Mouse (Mus musculus) liver, embryonic 11.5 days (tissue): Measurements from ENCODE around the gene Borcs5. TPM values are rescaled to one million over a fixed set of nuclear protein-coding genes. Genes with fewer than 3 reads are reported as not detected.

Source experiments
- ATAC-seq: fragments of 200-750 bp; cut with Nextera tagmentation; replicated peaks from 2 replicates; pipeline ENCODE4 v1.8.0; 2017; ENCODE audit warnings: moderate number of reproducible peaks, mild to moderate bottlenecking, moderate TSS enrichment, moderate library complexity; ENCODE audit not compliant: low FRiP score
- DNase-seq: peaks from one replicate; pipeline ENCODE4 v3.0.0-alpha.2; 2017; ENCODE audit warnings: low spot score
- H3K27ac ChIP-seq: fragments of 300-500 bp; sonication (generic); 2 replicates; pipeline ENCODE4 v1.5.1; 2014; ENCODE audit warnings: mild to moderate bottlenecking, low read depth, low read length, control low read depth
- H3K27me3 ChIP-seq: fragments of 300-500 bp; sonication (generic); replicated peaks from 2 replicates; pipeline ENCODE4 v1.6.1; 2014; ENCODE audit warnings: low read length, mixed read lengths; ENCODE audit not compliant: control insufficient read depth, insufficient read depth
- H3K36me3 ChIP-seq: fragments of 300-500 bp; sonication (generic); 2 replicates; pipeline ENCODE4 v1.6.1; 2014; ENCODE audit warnings: mild to moderate bottlenecking, low read length, moderate library complexity, mixed read lengths; ENCODE audit not compliant: control insufficient read depth, insufficient read depth
- H3K4me1 ChIP-seq: fragments of 300-500 bp; sonication (generic); replicated peaks from 2 replicates; pipeline ENCODE4 v1.6.1; 2014; ENCODE audit warnings: low read length, mixed read lengths; ENCODE audit not compliant: control insufficient read depth, insufficient read depth
- H3K4me2 ChIP-seq: fragments of 300-500 bp; sonication (generic); 2 replicates; pipeline ENCODE4 v1.6.1; 2014; ENCODE audit warnings: mild to moderate bottlenecking, control low read depth, moderate library complexity
- H3K4me3 ChIP-seq: fragments of 300-500 bp; sonication (generic); 2 replicates; pipeline ENCODE4 v1.5.1; 2014; ENCODE audit warnings: low read depth, low read length, control low read depth
- H3K9ac ChIP-seq: fragments of 300-500 bp; sonication (generic); 2 replicates; pipeline ENCODE4 v1.6.1; 2014; ENCODE audit warnings: low read depth, low read length, control low read depth
- H3K9me3 ChIP-seq: fragments of 300-500 bp; sonication (generic); 2 replicates; pipeline ENCODE4 v1.6.1; 2016; ENCODE audit warnings: low read length, inconsistent platforms, mixed read lengths; ENCODE audit not compliant: control insufficient read depth
- WGBS: fragments of 180-500 bp; shearing (Covaris S2); extraction: QIAGEN DNeasy Blood & Tissue Kit; methylation state at CpG from one replicate; pipeline ENCODE4 v1.1.7; 2014; 5-methylcytosine and 5-hydroxymethylcytosine counted together
- polyA plus RNA-seq: library from polyadenylated mRNA; unstranded; fragments of >200 nt; fragmentation: Nextera tagmentation; extraction: Ambion mirVana; gene quantifications from 2 replicates; pipeline ENCODE4 v1.2.1, GENCODE M21; 2014

Gene Borcs5
- polyA plus RNA-seq, 1 experiment from 2014 or later, result 19.0 TPM

- Histone ChIP-seq H3K27me3 (peaks cover 7% of the 10 kb centered on the region), H3K4me3 (no peak overlapping the region), H3K36me3 (no peaks in the 10 kb centered on the region), H3K27ac (no peak overlapping the region), H3K4me2 (no peak overlapping the region), H3K9me3 (no peaks in the 10 kb centered on the region), H3K9ac (no peak overlapping the region), H3K4me1 (0 out of 2 replicates have a peak, but pooled peaks cover 2% of the 10 kb centered on the region)
- DNase-seq (no peak), ATAC-seq (no peak)
- WGBS, result 82% methylated on average over 8 of the region's 8 CpGs
Observed at GRCm38 (mm10) chr6:134633553-134633952, 5.8 kb upstream of the Borcs5 start.

- ATAC-seq (no peak), DNase-seq (no peak)
- Histone ChIP-seq H3K27me3 (peaks cover 7% of the 10 kb centered on the region), H3K4me3 (no peak overlapping the region), H3K9ac (no peak overlapping the region), H3K9me3 (no peaks in the 10 kb centered on the region), H3K36me3 (no peaks in the 10 kb centered on the region), H3K27ac (no peak overlapping the region), H3K4me2 (no peak overlapping the region), H3K4me1 (0 out of 2 replicates have a peak, but pooled peaks cover 2% of the 10 kb centered on the region)
- 51% methylated on average over 4 of the region's 4 CpGs for WGBS
Observed at GRCm38 (mm10) chr6:134636476-134636875, 2.8 kb upstream of the Borcs5 start.

GRCm38 (mm10) chr6:134639900-134640299 lies 590 bp downstream of the Borcs5 start:
- Histone ChIP-seq H3K4me2 (no peak overlapping the region), H3K27me3 (no peaks in the 10 kb centered on the region), H3K9me3 (no peaks in the 10 kb centered on the region), H3K27ac (no peak overlapping the region), H3K4me3 (no peak overlapping the region), H3K4me1 (peaks cover 6% of the 10 kb centered on the region), H3K9ac (no peak overlapping the region), H3K36me3 (no peaks in the 10 kb centered on the region)
- ATAC-seq, result no peak
- 83% methylated on average over 1 of the region's 1 CpGs for WGBS
- DNase-seq, result no peak

GRCm38 (mm10) chr6:134640485-134641475 lies 1.5 kb downstream of the Borcs5 start:
- Histone ChIP-seq H3K9ac (peak overlapping the region; percentile 93), H3K27me3 (no peaks in the 10 kb centered on the region), H3K4me2 (peak overlapping the region; percentile 78), H3K4me1 (peaks cover 6% of the 10 kb centered on the region), H3K9me3 (no peaks in the 10 kb centered on the region), H3K4me3 (peak overlapping the region; percentile 85), H3K27ac (peak overlapping the region; percentile 82), H3K36me3 (no peaks in the 10 kb centered on the region)
- DNase-seq, result peak; percentile 89
- WGBS, result 2% methylated on average over 65 of the region's 65 CpGs
- ATAC-seq, result peak; percentile 96

GRCm38 (mm10) chr6:134641738-134642446 lies 2.6 kb downstream of the Borcs5 start:
- ATAC-seq, result no peak
- no peak for DNase-seq
- Histone ChIP-seq H3K4me1 (peaks cover 6% of the 10 kb centered on the region), H3K4me3 (peak overlapping the region; percentile 85), H3K9ac (peak overlapping the region; percentile 93), H3K4me2 (peak overlapping the region; percentile 78), H3K27me3 (no peaks in the 10 kb centered on the region), H3K27ac (no peak overlapping the region; the same call in 1 of the 2 replicates), H3K9me3 (no peaks in the 10 kb centered on the region), H3K36me3 (no peaks in the 10 kb centered on the region)
- 61% methylated on average over 9 of the region's 9 CpGs for WGBS

GRCm38 (mm10) chr6:134643296-134643695 lies 4.0 kb downstream of the Borcs5 start:
- no peaks in the 10 kb centered on the region for H3K27me3 ChIP-seq
- no peak for ATAC-seq
- H3K4me2 ChIP-seq, result no peak overlapping the region
- no peaks in the 10 kb centered on the region for H3K36me3 ChIP-seq
- H3K27ac ChIP-seq, result no peak overlapping the region
- no peak for DNase-seq
- WGBS, result 83% methylated on average over 5 of the region's 5 CpGs
- H3K4me3 ChIP-seq, result no peak overlapping the region
- peaks cover 6% of the 10 kb centered on the region for H3K4me1 ChIP-seq
- no peak overlapping the region for H3K9ac ChIP-seq
- H3K9me3 ChIP-seq, result no peaks in the 10 kb centered on the region

- Histone ChIP-seq H3K4me2 (no peak overlapping the region), H3K27ac (no peak overlapping the region), H3K27me3 (no peaks in the 10 kb centered on the region), H3K9ac (no peak overlapping the region), H3K36me3 (no peaks in the 10 kb centered on the region), H3K4me1 (peaks cover 4% of the 10 kb centered on the region), H3K4me3 (no peak overlapping the region), H3K9me3 (no peaks in the 10 kb centered on the region)
- WGBS, result 82% methylated on average over 6 of the region's 6 CpGs
- no peak for DNase-seq
- ATAC-seq, result no peak
Observed at GRCm38 (mm10) chr6:134646835-134647234, 7.5 kb downstream of the Borcs5 start.

- no peak overlapping the region for H3K4me2 ChIP-seq
- H3K9ac ChIP-seq, result no peak overlapping the region
- H3K27me3 ChIP-seq, result no peaks in the 10 kb centered on the region
- ATAC-seq, result no peak
- H3K9me3 ChIP-seq, result no peaks in the 10 kb centered on the region
- no peak overlapping the region for H3K4me3 ChIP-seq
- DNase-seq, result no peak
- WGBS, result 71% methylated on average over 5 of the region's 5 CpGs
- H3K36me3 ChIP-seq, result no peaks in the 10 kb centered on the region
- no peak overlapping the region for H3K27ac ChIP-seq
- H3K4me1 ChIP-seq, result no peaks in the 10 kb centered on the region
Observed at GRCm38 (mm10) chr6:134647621-134648020, 8.3 kb downstream of the Borcs5 start.
